Mouse (Mus musculus): ENCODE results near the gene Clspn. TPM values are rescaled to one million over a fixed set of nuclear protein-coding genes. Genes with fewer than 3 reads are reported as not detected.
"Not testable (repeated sequence)": the region's sequence is repeated elsewhere in the genome, so short reads cannot be mapped to it uniquely, and the experiment has no call there.

The Clspn gene
- polyA plus RNA-seq, 2 experiments = 25.4 to 38.5 TPM

GRCm38 (mm10) chr4:126533729-126534070, 23.0 kb upstream of the Clspn start:
- peaks cover 26% of the 10 kb centered on the region for H3K27me3 ChIP-seq (ENCODE audit: control insufficient read depth, insufficient read depth, low read length)
- no peaks in the 10 kb centered on the region for H3K36me3 ChIP-seq (replicated peaks; ENCODE audit: control insufficient read depth, insufficient read depth, low read depth)
- peak overlapping the region; percentile 68 for H3K4me2 ChIP-seq (ENCODE audit: low read depth)
- no peak overlapping the region for H3K27ac ChIP-seq
- DNase-seq (ENCODE audit: low read depth in 3 of 3, low spot score in 3 of 3) (no peak), ATAC-seq (ENCODE audit: insufficient read depth) (0 out of 2 replicates have a peak, but pooled peaks have one; percentile 18)
- H3K4me3 ChIP-seq (ENCODE audit: insufficient read depth in 1 of 2, low read depth in 2 of 2, low read length in 2 of 2) = peak overlapping the region; percentile 61 to 70
- TF ChIP-seq CTCF (IDR thresholded peaks at IDR 0.05; ENCODE audit: low read depth) (no peak), EP300 (IDR thresholded peaks at IDR 0.05; ENCODE audit: low read depth) (no peak)
- no peak overlapping the region for H3K9ac ChIP-seq (replicated peaks)
- no peaks in the 10 kb centered on the region; a peak in 1 of 4 replicates for H3K4me1 ChIP-seq (replicated peaks; ENCODE audit: control insufficient read depth in 2 of 2, insufficient read depth in 2 of 2, low read length in 1 of 2)
- 19% methylated on average over 7 of the region's 7 CpGs for WGBS (ENCODE audit: insufficient replicate concordance)
- no peaks in the 10 kb centered on the region for H3K9me3 ChIP-seq (ENCODE audit: control insufficient read depth, low read length)

DNA sequence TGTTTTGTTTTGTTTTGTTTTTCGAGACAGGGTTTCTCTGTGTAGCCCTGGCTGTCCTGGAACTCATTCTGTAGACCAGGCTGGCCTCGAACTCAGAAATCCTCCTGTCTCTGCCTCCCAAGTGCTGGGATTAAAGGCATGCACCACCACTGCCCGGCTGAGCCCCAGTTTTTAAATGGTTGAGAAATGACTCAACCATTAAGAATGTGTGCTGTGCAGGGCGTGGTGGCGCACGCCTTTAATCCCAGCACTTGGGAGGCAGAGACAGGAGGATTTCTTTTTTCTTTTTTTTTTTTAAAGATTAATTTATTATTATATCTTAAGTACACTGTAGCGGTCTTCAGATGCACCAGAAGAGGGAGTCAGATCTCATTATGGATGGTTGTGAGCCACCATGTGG, 21.1 kb upstream of the Clspn start:
- WGBS (ENCODE audit: insufficient replicate concordance) = 77% methylated on average over 7 of the region's 7 CpGs
- not testable (repeated sequence) for H3K9ac ChIP-seq (replicated peaks); H3K9me3 ChIP-seq (ENCODE audit: control insufficient read depth, low read length); H3K36me3 ChIP-seq (replicated peaks; ENCODE audit: control insufficient read depth, insufficient read depth, low read depth); DNase-seq (ENCODE audit: low read depth in 3 of 3, low spot score in 3 of 3); H3K4me2 ChIP-seq (ENCODE audit: low read depth); H3K27ac ChIP-seq; H3K4me1 ChIP-seq (replicated peaks; ENCODE audit: control insufficient read depth in 2 of 2, insufficient read depth in 2 of 2, low read length in 1 of 2); ATAC-seq (ENCODE audit: insufficient read depth); H3K4me3 ChIP-seq (ENCODE audit: insufficient read depth in 1 of 2, low read depth in 2 of 2, low read length in 2 of 2)
- peaks cover 26% of the 10 kb centered on the region for H3K27me3 ChIP-seq (ENCODE audit: control insufficient read depth, insufficient read depth, low read length)

DNA sequence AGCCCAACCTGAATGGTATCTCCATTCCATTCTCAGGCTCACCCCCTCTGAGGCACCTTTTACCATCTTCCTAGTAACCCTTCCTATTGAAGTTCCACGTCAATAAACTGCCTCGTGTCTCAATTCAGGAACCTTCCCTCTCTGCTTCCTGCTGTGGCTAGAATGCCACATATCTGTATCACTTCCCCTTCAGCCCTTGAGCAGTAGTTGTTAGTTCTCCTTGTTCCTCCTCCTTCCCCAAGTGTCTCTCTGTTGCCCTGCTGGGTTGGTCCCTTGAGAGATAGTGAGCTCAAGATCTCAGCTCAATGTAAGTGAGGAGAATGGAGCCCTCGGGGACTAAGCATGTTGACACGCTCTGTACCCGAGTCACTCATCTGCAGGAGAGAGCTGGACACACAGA, 19.9 kb upstream of the Clspn start:
- Histone ChIP-seq H3K4me2 (ENCODE audit: low read depth) (no peak overlapping the region), H3K4me3 (ENCODE audit: insufficient read depth in 1 of 2, low read depth in 2 of 2, low read length in 2 of 2) (no peak overlapping the region), H3K36me3 (replicated peaks; ENCODE audit: control insufficient read depth, insufficient read depth, low read depth) (no peaks in the 10 kb centered on the region), H3K27me3 (ENCODE audit: control insufficient read depth, insufficient read depth, low read length) (peaks cover 26% of the 10 kb centered on the region), H3K9me3 (ENCODE audit: control insufficient read depth, low read length) (no peaks in the 10 kb centered on the region), H3K9ac (replicated peaks) (no peak overlapping the region), H3K4me1 (replicated peaks; ENCODE audit: control insufficient read depth in 2 of 2, insufficient read depth in 2 of 2, low read length in 1 of 2) (no peaks in the 10 kb centered on the region; a peak in 1 of 4 replicates), H3K27ac (no peak overlapping the region)
- ATAC-seq (ENCODE audit: insufficient read depth) (no peak), DNase-seq (ENCODE audit: low read depth in 3 of 3, low spot score in 3 of 3) (peak in 1 of 3 experiments; percentile 32)
- 15% methylated on average over 5 of the region's 5 CpGs for WGBS (ENCODE audit: insufficient replicate concordance)
- no peak for TF ChIP-seq CTCF (IDR thresholded peaks at IDR 0.05; ENCODE audit: low read depth)
- no peak for TF ChIP-seq EP300 (IDR thresholded peaks at IDR 0.05; ENCODE audit: low read depth)

GRCm38 (mm10) chr4:126540487-126541071, 16.2 kb upstream of the Clspn start:
- 48% methylated on average over 3 of the region's 3 CpGs for WGBS (ENCODE audit: insufficient replicate concordance)
- Histone ChIP-seq H3K4me3 (ENCODE audit: insufficient read depth in 1 of 2, low read depth in 2 of 2, low read length in 2 of 2) (no peak overlapping the region), H3K9ac (replicated peaks) (no peak overlapping the region), H3K36me3 (replicated peaks; ENCODE audit: control insufficient read depth, insufficient read depth, low read depth) (no peaks in the 10 kb centered on the region), H3K27ac (no peak overlapping the region), H3K27me3 (ENCODE audit: control insufficient read depth, insufficient read depth, low read length) (no peaks in the 10 kb centered on the region), H3K9me3 (ENCODE audit: control insufficient read depth, low read length) (no peaks in the 10 kb centered on the region), H3K4me1 (replicated peaks; ENCODE audit: control insufficient read depth in 2 of 2, insufficient read depth in 2 of 2, low read length in 1 of 2) (no peaks in the 10 kb centered on the region; a peak in 1 of 4 replicates), H3K4me2 (ENCODE audit: low read depth) (no peak overlapping the region)
- DNase-seq (ENCODE audit: low read depth in 3 of 3, low spot score in 3 of 3) (no peak), ATAC-seq (ENCODE audit: insufficient read depth) (no peak)
- TF ChIP-seq EP300 (IDR thresholded peaks at IDR 0.05; ENCODE audit: low read depth) (no peak), CTCF (IDR thresholded peaks at IDR 0.05; ENCODE audit: low read depth) (no peak)

GRCm38 (mm10) chr4:126542838-126543237, 13.9 kb upstream of the Clspn start:
- H3K9ac ChIP-seq (replicated peaks) = no peak overlapping the region
- WGBS (ENCODE audit: insufficient replicate concordance) = 31% methylated on average over 7 of the region's 7 CpGs
- DNase-seq (ENCODE audit: low read depth in 3 of 3, low spot score in 3 of 3) (no peak), ATAC-seq (ENCODE audit: insufficient read depth) (no peak)
- no peaks in the 10 kb centered on the region for H3K27me3 ChIP-seq (ENCODE audit: control insufficient read depth, insufficient read depth, low read length)
- H3K27ac ChIP-seq = no peak overlapping the region
- no peak overlapping the region for H3K4me2 ChIP-seq (ENCODE audit: low read depth)
- H3K4me1 ChIP-seq (replicated peaks; ENCODE audit: control insufficient read depth in 2 of 2, insufficient read depth in 2 of 2, low read length in 1 of 2) = no peaks in the 10 kb centered on the region
- TF ChIP-seq CTCF (IDR thresholded peaks at IDR 0.05; ENCODE audit: low read depth) (no peak), EP300 (IDR thresholded peaks at IDR 0.05; ENCODE audit: low read depth) (no peak)
- no peaks in the 10 kb centered on the region for H3K36me3 ChIP-seq (replicated peaks; ENCODE audit: control insufficient read depth, insufficient read depth, low read depth)
- H3K9me3 ChIP-seq (ENCODE audit: control insufficient read depth, low read length) = no peaks in the 10 kb centered on the region
- H3K4me3 ChIP-seq (ENCODE audit: insufficient read depth in 1 of 2, low read depth in 2 of 2, low read length in 2 of 2) = no peak overlapping the region

Data from liver, embryonic 14.5 days (tissue).